Mouse (Mus musculus) brain, embryonic 14.5 days (tissue): ENCODE data around the gene Arsj.

Experiments used
- CTCF ChIP-seq: fragments of 200-500 bp; IDR thresholded peaks from 2 replicates; pipeline ENCODE4 v1.5.1; 2012; ENCODE audit warnings: inconsistent platforms, mild to moderate bottlenecking, moderate library complexity, borderline replicate concordance; ENCODE audit not compliant: insufficient read depth, insufficient read length; ENCODE audit errors: extremely low read depth
- POLR2A ChIP-seq: fragments of 200-500 bp; IDR thresholded peaks from 2 replicates; pipeline ENCODE4 v1.6.1; 2012; ENCODE audit warnings: mild to moderate bottlenecking, inconsistent platforms, borderline replicate concordance; ENCODE audit not compliant: poor library complexity, insufficient read depth, insufficient read length, severe bottlenecking; ENCODE audit errors: extremely low read depth

DNA sequence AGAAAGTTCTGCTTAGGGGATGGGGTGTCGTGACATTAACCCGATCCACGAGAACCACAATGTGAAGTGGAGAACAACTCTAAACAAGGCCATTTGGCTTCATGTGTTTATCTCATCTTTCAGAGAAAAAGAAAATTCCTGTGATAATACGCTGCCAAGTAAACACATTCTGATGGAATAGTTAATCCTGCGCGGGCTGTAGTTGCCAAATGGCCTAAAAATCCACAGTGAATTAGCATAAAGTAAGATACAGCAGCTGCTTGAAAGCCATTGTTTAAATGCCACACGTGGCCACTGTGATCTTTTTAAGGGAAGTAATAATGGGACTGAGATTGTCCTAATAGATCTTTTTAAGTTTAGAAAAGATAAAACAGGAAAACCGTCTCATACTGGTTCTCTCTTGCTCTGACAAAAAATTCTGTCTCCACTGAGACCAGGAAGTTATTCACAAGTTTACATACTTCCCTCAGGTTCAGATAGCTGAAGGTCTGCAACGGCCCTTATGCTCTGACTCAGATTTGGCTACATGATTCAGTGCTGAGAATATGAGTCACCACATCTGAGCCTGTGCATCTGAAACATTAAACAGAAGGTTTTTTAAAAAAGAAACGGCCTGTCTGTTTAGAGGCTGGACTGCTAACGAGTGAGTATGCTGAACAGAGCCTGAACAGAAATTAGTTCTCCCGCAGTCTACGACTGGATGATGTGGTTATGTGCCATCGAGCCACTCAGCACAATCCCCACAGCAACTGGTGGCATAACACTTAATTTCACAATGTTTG lies 21.4 kb downstream of the Arsj start:
- TF ChIP-seq CTCF (no peak), POLR2A (no peak)
